Mouse (Mus musculus) small intestine, adult 2 months (tissue): ENCODE measurements at regions not wholly inside any gene's neighbourhood (a gene's known extent, or its start where the extent isn't known, plus 50 kb on each side); places are given as distances from the start of the nearest gene placed in this dataset.

ENCODE experiments used
- H3K27ac ChIP-seq: fragments of 200-500 bp; 2 replicates; pipeline ENCODE4 v1.5.1; 2012; ENCODE audit warnings: low read depth, low read length, control low read depth, inconsistent platforms; ENCODE audit not compliant: insufficient read depth
- H3K27me3 ChIP-seq: fragments of 200-500 bp; 2 replicates; pipeline ENCODE4 v1.6.1; 2012; ENCODE audit warnings: mild to moderate bottlenecking, moderate library complexity, low read length, inconsistent platforms; ENCODE audit not compliant: control insufficient read depth, insufficient read depth
- H3K36me3 ChIP-seq: fragments of 200-500 bp; 2 replicates; pipeline ENCODE4 v1.6.1; 2012; ENCODE audit warnings: mild to moderate bottlenecking, low read length, control low read depth, inconsistent platforms; ENCODE audit not compliant: control insufficient read depth, insufficient read depth
- H3K4me1 ChIP-seq: fragments of 200-500 bp; 2 replicates; pipeline ENCODE4 v1.6.1; 2012; ENCODE audit warnings: low read length, inconsistent platforms, mixed read lengths; ENCODE audit not compliant: control insufficient read depth, insufficient read depth, insufficient read length
- H3K4me3 ChIP-seq: fragments of 200-500 bp; 2 replicates; pipeline ENCODE4 v1.5.1; 2012; ENCODE audit warnings: low read depth, mild to moderate bottlenecking, control low read depth, inconsistent platforms, low read length, moderate library complexity
- CTCF ChIP-seq: fragments of 200-500 bp; IDR thresholded peaks from 2 replicates; pipeline ENCODE4 v1.5.1; 2012; ENCODE audit warnings: low read depth, mild to moderate bottlenecking, control low read depth, inconsistent platforms, low read length, moderate library complexity, mixed read lengths; ENCODE audit not compliant: insufficient replicate concordance, insufficient read length; ENCODE audit errors: extremely low read depth
- POLR2A ChIP-seq: fragments of 200-500 bp; IDR thresholded peaks from 2 replicates; pipeline ENCODE4 v1.6.1; 2012; ENCODE audit warnings: low read depth, mild to moderate bottlenecking, control low read depth, inconsistent platforms, low read length, moderate library complexity
- WGBS: fragments of 180-500 bp; shearing (Covaris S2); methylation state at CpG from one replicate; pipeline ENCODE4 v1.1.7; 2018; 5-methylcytosine and 5-hydroxymethylcytosine counted together

DNA sequence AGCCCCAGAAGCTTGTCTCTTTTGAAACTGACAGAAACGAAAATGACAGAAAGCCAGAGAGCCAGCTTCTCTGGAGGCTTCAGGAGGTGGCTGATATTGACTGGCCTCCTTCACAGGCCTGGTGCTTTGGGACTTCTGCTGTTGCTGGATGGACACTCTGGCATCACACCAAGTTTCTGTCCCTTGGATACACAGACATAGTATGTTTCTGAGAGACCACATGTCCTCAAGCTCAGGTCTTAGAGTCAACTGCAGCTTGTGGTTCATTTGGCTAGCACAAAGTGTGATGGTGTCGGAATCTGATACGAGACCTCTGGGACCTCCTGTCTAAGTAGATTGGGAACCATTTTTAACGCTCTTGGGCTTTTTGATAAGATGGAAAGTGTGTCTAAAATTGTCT is 502.0 kb downstream of the Sqor start:
- Histone ChIP-seq H3K4me1 (no peaks in the 10 kb centered on the region), H3K36me3 (no peaks in the 10 kb centered on the region), H3K27ac (no peak overlapping the region), H3K4me3 (no peak overlapping the region), H3K27me3 (no peaks in the 10 kb centered on the region)
- TF ChIP-seq POLR2A (no peak), CTCF (no peak)
- WGBS = 74% methylated on average over 4 of the region's 4 CpGs

DNA sequence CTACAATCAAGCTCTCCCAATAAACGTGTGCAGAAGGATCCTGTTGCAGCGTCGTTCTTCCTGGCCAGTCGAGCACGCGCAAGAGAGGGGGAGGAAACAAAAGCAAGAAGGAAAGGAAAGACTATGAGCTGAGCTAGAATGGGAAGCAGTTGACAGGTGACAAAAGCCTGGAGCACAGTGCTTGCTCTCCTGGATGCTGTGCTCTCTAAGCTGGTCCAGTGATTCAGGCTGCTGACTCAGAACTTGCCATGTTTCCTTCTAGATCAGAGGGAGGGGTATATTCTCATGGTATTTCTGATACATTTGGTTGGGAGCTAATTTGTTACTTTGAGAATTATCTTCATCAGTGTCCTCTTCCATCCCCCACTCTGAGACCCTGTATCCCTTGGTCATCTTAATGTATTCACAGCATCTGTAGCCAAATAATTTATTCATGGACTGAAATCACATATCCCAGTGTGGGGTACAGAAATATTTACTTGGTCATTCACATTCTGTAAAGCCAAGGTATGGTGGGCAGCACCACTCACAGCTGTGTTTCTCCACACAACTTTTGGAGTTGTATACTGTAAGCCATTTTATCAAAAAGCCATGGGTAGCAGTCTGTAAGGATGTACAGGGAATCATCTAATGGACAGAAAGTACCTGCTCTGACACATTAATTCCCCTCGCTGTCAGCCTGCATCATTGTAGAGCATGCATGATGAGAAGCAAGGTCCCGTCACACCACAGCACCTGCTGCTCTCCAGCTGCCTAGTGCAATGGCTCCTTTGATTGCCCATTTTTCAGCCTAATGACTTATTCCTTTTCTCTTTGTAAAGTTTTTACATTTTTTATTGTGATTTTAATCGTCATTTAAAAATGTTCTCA is 510.1 kb downstream of the Sqor start:
- Histone ChIP-seq H3K4me3 (no peak overlapping the region), H3K27me3 (no peaks in the 10 kb centered on the region), H3K27ac (no peak overlapping the region), H3K36me3 (no peaks in the 10 kb centered on the region), H3K4me1 (no peaks in the 10 kb centered on the region)
- 76% methylated on average over 9 of the region's 9 CpGs for WGBS
- no peak for TF ChIP-seq CTCF
- TF ChIP-seq POLR2A = no peak

- TF ChIP-seq POLR2A (no peak), CTCF (no peak)
- no peaks in the 10 kb centered on the region for H3K27me3 ChIP-seq
- H3K36me3 ChIP-seq = no peaks in the 10 kb centered on the region
- H3K27ac ChIP-seq = no peak overlapping the region
- H3K4me3 ChIP-seq = no peak overlapping the region
- H3K4me1 ChIP-seq = no peaks in the 10 kb centered on the region
- WGBS = 56% methylated on average over 6 of the region's 6 CpGs
Observed at GRCm38 (mm10) chr2:123275736-123276330, 510.8 kb downstream of the Sqor start.

DNA sequence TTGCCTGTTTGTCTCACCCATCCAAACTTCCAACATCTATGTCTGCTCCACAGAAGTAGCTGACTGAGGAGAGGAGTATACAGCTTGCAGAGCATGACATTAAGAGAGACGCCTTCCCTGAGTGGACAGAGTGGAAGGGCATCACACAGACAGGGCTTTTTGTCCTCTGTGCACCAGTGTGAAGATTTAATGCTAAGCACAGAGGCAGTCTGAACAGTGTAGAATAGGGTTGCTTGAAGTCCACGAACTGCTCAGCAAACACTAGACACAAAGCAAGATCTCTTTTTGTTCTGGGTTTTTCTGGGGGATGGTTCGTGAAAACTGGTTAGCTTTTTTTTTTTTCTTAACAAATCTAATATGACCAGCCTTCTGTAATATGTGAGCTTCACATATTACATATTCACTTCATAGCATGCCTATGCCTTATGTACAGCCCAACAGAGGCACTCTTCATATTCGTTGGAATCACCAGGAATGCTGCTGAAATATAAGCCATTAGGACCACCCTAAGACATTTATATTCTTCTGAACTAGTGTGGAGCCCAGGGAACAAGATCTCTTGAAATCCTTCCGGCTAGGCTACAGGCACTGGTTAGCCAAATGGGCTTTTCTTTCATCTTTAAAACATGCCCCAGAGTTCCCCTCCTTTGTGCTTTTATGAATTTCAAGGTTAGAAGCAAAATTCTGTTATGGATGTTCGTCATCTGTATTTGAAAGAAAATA is 546.7 kb downstream of the Sqor start:
- no peaks in the 10 kb centered on the region for H3K27me3 ChIP-seq
- H3K4me3 ChIP-seq = no peak overlapping the region
- no peaks in the 10 kb centered on the region for H3K4me1 ChIP-seq
- H3K27ac ChIP-seq = no peak overlapping the region
- no peak for TF ChIP-seq CTCF
- TF ChIP-seq POLR2A = no peak
- H3K36me3 ChIP-seq = no peaks in the 10 kb centered on the region
- 67% methylated on average over 6 of the region's 6 CpGs for WGBS

DNA sequence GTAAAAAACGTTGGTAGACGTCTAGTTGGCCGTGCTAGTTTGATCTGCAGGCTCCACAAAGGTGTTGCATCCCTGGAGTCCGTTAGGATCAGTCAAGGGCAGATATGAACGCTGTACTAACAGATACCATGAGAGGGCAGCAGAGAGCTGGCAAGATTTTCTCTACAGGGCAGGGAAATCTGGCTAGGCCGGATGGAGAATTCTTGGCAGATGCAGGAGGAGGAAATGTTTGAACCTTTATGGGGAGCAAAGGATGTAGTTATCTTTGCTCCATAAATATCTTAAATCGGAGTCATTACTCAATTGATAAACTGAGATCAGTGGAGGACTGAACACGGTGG is 547.2 kb downstream of the Sqor start:
- 5% methylated on average over 8 of the region's 8 CpGs for WGBS

GRCm38 (mm10) chr2:123320448-123321097 is 555.5 kb downstream of the Sqor start:
- Histone ChIP-seq H3K4me1 (peaks cover 2% of the 10 kb centered on the region; the same call in 1 of the 2 replicates), H3K4me3 (no peak overlapping the region), H3K27ac (no peak overlapping the region), H3K36me3 (no peaks in the 10 kb centered on the region), H3K27me3 (no peaks in the 10 kb centered on the region)
- 31% methylated on average over 4 of the region's 4 CpGs for WGBS
- no peak for TF ChIP-seq CTCF
- TF ChIP-seq POLR2A = no peak

More for the DNA sequence above, 547.2 kb downstream of the Sqor start:
- no peaks in the 10 kb centered on the region for H3K36me3 ChIP-seq
- H3K4me3 ChIP-seq = no peak overlapping the region
- TF ChIP-seq CTCF (peak; percentile 82; the same call in 1 of the 2 replicates), POLR2A (no peak)
- H3K4me1 ChIP-seq = no peaks in the 10 kb centered on the region
- no peaks in the 10 kb centered on the region for H3K27me3 ChIP-seq
- no peak overlapping the region for H3K27ac ChIP-seq

- TF ChIP-seq CTCF (no peak), POLR2A (no peak)
- peaks cover 2% of the 10 kb centered on the region; the same call in 1 of the 2 replicates for H3K4me1 ChIP-seq
- 56% methylated on average over 3 of the region's 3 CpGs for WGBS
- H3K27ac ChIP-seq = no peak overlapping the region
- no peak overlapping the region for H3K4me3 ChIP-seq
- H3K36me3 ChIP-seq = no peaks in the 10 kb centered on the region
- no peaks in the 10 kb centered on the region for H3K27me3 ChIP-seq
Observed at GRCm38 (mm10) chr2:123323769-123324168, 558.7 kb downstream of the Sqor start.
